Mouse (Mus musculus) effector memory CD4-positive, alpha-beta T cell, adult 7 months (primary cell): Measurements from ENCODE around the gene Pi4k2a. TPM values are rescaled to one million over a fixed set of nuclear protein-coding genes. Genes with fewer than 3 reads are reported as not detected.

ENCODE experiments used
- polyA plus RNA-seq: library from polyadenylated mRNA; unstranded; fragments of 100-300 nt; shearing (Covaris generic); gene quantifications from one replicate; pipeline ENCODE4 v1.2.1, GENCODE M21; 2017

Pi4k2a gene
- 59.8 TPM for polyA plus RNA-seq

GRCm38 (mm10) chr19:42089748-42090595 lies at the start of gene Pi4k2a:
TSS of gene Pi4k2a (plus strand) at chr19:42090470.

GRCm38 (mm10) chr19:42045269-42046102 lies 44.8 kb upstream of the Pi4k2a start, which contains the start of gene Hoga1:
TSS of gene Hoga1 (plus strand) at chr19:42045610.

GRCm38 (mm10) chr19:42051948-42052347 lies 38.3 kb upstream of the Pi4k2a start, which contains the start of gene 4933411K16Rik:
TSS of gene 4933411K16Rik (plus strand) at chr19:42052248.

GRCm38 (mm10) chr19:42086166-42086565 lies 4.1 kb upstream of the Pi4k2a start, which contains the start of gene Morn4:
TSS of gene Morn4 (minus strand) at chr19:42086357.

GRCm38 (mm10) chr19:42128787-42129508 lies 38.7 kb downstream of the Pi4k2a start, which contains the start of gene Avpi1:
TSS of gene Avpi1 (minus strand) at chr19:42129059.

DNA sequence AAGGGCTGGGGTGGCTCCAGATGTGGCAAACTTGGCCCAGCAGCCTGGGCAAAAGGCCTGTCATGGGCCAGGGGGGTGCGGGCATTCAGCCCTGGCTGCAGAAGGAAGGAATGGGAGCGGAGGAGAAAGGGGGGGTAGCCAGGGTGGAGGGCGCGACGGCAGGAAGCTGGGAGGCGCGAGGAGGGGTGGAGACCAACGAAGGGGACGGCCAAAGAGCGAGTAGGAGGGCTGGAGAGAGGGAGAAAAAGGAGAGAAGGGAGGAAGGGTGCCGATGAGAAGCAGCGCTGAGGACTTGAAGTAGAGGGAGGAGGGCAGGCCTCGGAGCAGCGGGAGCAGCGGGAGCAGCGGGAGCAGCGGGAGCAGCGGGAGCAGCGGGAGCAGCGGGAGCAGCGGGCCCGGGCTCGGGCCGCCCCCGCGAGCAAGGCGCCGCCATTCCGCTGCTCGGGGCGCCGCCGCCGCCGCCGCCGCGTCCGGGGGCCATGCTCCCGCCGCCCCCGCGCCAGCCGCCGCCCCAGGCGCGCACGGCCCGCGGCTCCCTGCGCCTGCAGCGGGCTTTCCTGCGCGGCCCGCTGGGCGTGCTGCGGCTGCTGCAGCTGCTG lies 57.0 kb downstream of the Pi4k2a start, which contains the start of gene Marveld1:
Marveld1 (plus strand) TSS at position 231 of the 599 bp plus-strand sequence.

GRCm38 (mm10) chr19:42163764-42164163 lies 73.5 kb downstream of the Pi4k2a start, which contains the start of gene Zfyve27:
TSS of gene Zfyve27 (plus strand) at chr19:42163951.

Other genes starting within 250 kb of the Pi4k2a start
- gene Frat2, start 242.3 kb upstream of the Pi4k2a start, polyA plus RNA-seq: 69.2 TPM
- 30.7 TPM for gene Rrp12, start 194.3 kb upstream of the Pi4k2a start, polyA plus RNA-seq
- 146 TPM for gene Pgam1, start 178.5 kb upstream of the Pi4k2a start, polyA plus RNA-seq
- gene Exosc1, start 157.0 kb upstream of the Pi4k2a start, polyA plus RNA-seq: 64.2 TPM
- gene Zdhhc16, start 157.0 kb upstream of the Pi4k2a start, polyA plus RNA-seq: 35.3 TPM
- 59.3 TPM for gene Mms19, start 109.3 kb upstream of the Pi4k2a start, polyA plus RNA-seq
- 4.7 TPM for gene Ubtd1, start 108.7 kb upstream of the Pi4k2a start, polyA plus RNA-seq
- gene Ankrd2, start 54.5 kb upstream of the Pi4k2a start, polyA plus RNA-seq: not detected
- 0.23 TPM for gene Hoga1, start 44.9 kb upstream of the Pi4k2a start, polyA plus RNA-seq
- not detected for gene 4933411K16Rik, start 38.2 kb upstream of the Pi4k2a start, polyA plus RNA-seq
- 0.69 TPM for gene Morn4, start 4.1 kb upstream of the Pi4k2a start, polyA plus RNA-seq
- gene Avpi1, start 38.6 kb downstream of the Pi4k2a start, polyA plus RNA-seq: 26.1 TPM
- 15.8 TPM for gene Marveld1, start 56.9 kb downstream of the Pi4k2a start, polyA plus RNA-seq
- 56.3 TPM for gene Zfyve27, start 73.5 kb downstream of the Pi4k2a start, polyA plus RNA-seq
- not detected for gene Sfrp5, start 111.8 kb downstream of the Pi4k2a start, polyA plus RNA-seq
- gene Golga7b, start 157.1 kb downstream of the Pi4k2a start, polyA plus RNA-seq: not detected